Mouse (Mus musculus) olfactory bulb, adult 2 months (tissue): Measurements from ENCODE around the gene Sept4. TPM values are rescaled to one million over a fixed set of nuclear protein-coding genes. Genes with fewer than 3 reads are reported as not detected.
A peak's percentile ranks its signal among the peaks of the same experiment; 100 is the strongest.

Experiments
- H3K27ac ChIP-seq: fragments of 200-500 bp; 2 replicates; pipeline ENCODE4 v1.5.1; 2012; ENCODE audit warnings: low read depth, low read length; ENCODE audit not compliant: insufficient read depth
- H3K4me1 ChIP-seq: fragments of 200-500 bp; 2 replicates; pipeline ENCODE4 v1.6.1; 2012; ENCODE audit warnings: low read length; ENCODE audit not compliant: control insufficient read depth, insufficient read depth
- H3K4me3 ChIP-seq: fragments of 200-500 bp; 2 replicates; pipeline ENCODE4 v1.5.1; 2012; ENCODE audit warnings: mild to moderate bottlenecking, low read depth, low read length, moderate library complexity; ENCODE audit not compliant: insufficient read depth
- CTCF ChIP-seq: fragments of 200-500 bp; IDR thresholded peaks from 2 replicates; pipeline ENCODE4 v1.5.1; 2012; ENCODE audit warnings: low read depth, mild to moderate bottlenecking, low read length, moderate library complexity; ENCODE audit not compliant: insufficient read depth
- POLR2A ChIP-seq: fragments of 200-500 bp; IDR thresholded peaks from 2 replicates; pipeline ENCODE4 v1.6.1; 2012; ENCODE audit warnings: mild to moderate bottlenecking, low read depth, low read length, moderate library complexity; ENCODE audit not compliant: insufficient read depth
- WGBS: fragments of 180-500 bp; shearing (Covaris S2); methylation state at CpG from one replicate; pipeline ENCODE4 v1.1.7; 2018; 5-methylcytosine and 5-hydroxymethylcytosine counted together
- polyA plus RNA-seq: library from polyadenylated mRNA; stranded (reverse); fragments of >200 nt; gene quantifications from 2 replicates; pipeline ENCODE4 v1.2.4, GENCODE M21; 2012; ENCODE audit warnings: low replicate concordance; ENCODE audit not compliant: missing spikeins, insufficient read depth, insufficient read length

The Sept4 gene
- polyA plus RNA-seq, 1 experiment: not detected

GRCm38 (mm10) chr11:87613972-87614371, 45.3 kb downstream of the Sept4 start:
- Histone ChIP-seq H3K27ac (no peak overlapping the region), H3K4me1 (peaks cover 10% of the 10 kb centered on the region; the same call in 1 of the 2 replicates), H3K4me3 (no peak overlapping the region)
- no peak for TF ChIP-seq CTCF
- TF ChIP-seq POLR2A: no peak
- WGBS: 83% methylated on average over 7 of the region's 7 CpGs

DNA sequence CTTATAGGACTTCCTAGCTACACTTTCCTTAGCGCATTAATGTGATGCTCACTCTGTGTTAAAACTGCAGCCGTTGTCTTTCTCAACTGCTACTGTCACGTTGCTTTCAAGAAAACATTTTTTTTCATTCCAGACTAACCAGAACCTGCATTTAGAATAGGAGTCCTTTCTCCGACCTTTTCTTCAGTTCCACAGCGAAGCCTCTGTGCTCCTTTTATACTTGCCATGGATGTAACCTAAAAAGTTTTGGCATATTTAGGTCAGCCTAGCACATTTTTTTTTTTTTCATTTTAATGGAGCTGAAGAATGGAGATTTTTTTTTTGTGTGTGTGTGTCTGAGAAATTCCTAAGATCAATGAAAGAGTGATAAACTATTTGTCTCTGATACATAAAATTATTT, 46.8 kb downstream of the Sept4 start:
- Histone ChIP-seq H3K4me1 (peaks cover 10% of the 10 kb centered on the region; the same call in 1 of the 2 replicates), H3K4me3 (no peak overlapping the region), H3K27ac (no peak overlapping the region)
- WGBS: 78% methylated on average over 5 of the region's 5 CpGs
- TF ChIP-seq POLR2A (no peak), CTCF (no peak)

- Histone ChIP-seq H3K27ac (no peak overlapping the region), H3K4me3 (no peak overlapping the region), H3K4me1 (peaks cover 10% of the 10 kb centered on the region; the same call in 1 of the 2 replicates)
- WGBS: 88% methylated on average over 2 of the region's 2 CpGs
- TF ChIP-seq CTCF: no peak
- TF ChIP-seq POLR2A: no peak
Measured at GRCm38 (mm10) chr11:87615952-87616351, 47.2 kb downstream of the Sept4 start.

GRCm38 (mm10) chr11:87616790-87617474, 48.2 kb downstream of the Sept4 start, which contains the start of gene Hsf5:
Hsf5 (plus strand) TSS chr11:87617164.
- TF ChIP-seq CTCF (no peak), POLR2A (no peak)
- H3K4me1 ChIP-seq: peaks cover 2% of the 10 kb centered on the region; the same call in 1 of the 2 replicates
- no peak within 1 kb of the TSS for H3K4me3 ChIP-seq
- 94% methylated on average over 69 of the region's 69 CpGs for WGBS
- H3K27ac ChIP-seq: no peak within 1 kb of the TSS

- H3K4me3 ChIP-seq: no peak overlapping the region
- TF ChIP-seq CTCF (no peak), POLR2A (no peak)
- no peaks in the 10 kb centered on the region for H3K4me1 ChIP-seq
- WGBS: 95% methylated on average over 32 of the region's 32 CpGs
- no peak overlapping the region for H3K27ac ChIP-seq
Measured at GRCm38 (mm10) chr11:87617606-87618005, 48.9 kb downstream of the Sept4 start.

- no peaks in the 10 kb centered on the region for H3K4me1 ChIP-seq
- H3K27ac ChIP-seq: no peak overlapping the region
- H3K4me3 ChIP-seq: no peak overlapping the region
- no peak for TF ChIP-seq POLR2A
- no peak for TF ChIP-seq CTCF
- 53% methylated on average over 4 of the region's 4 CpGs for WGBS
Measured at GRCm38 (mm10) chr11:87623160-87623559, 54.5 kb downstream of the Sept4 start.

GRCm38 (mm10) chr11:87629859-87630258, 61.2 kb downstream of the Sept4 start:
- TF ChIP-seq POLR2A (no peak), CTCF (peak; percentile 37; the same call in 1 of the 2 replicates)
- Histone ChIP-seq H3K27ac (no peak overlapping the region), H3K4me3 (no peak overlapping the region), H3K4me1 (peaks cover 3% of the 10 kb centered on the region; the same call in 1 of the 2 replicates)
- 26% methylated on average over 10 of the region's 10 CpGs for WGBS

GRCm38 (mm10) chr11:87638793-87639192, 70.1 kb downstream of the Sept4 start:
- Histone ChIP-seq H3K27ac (no peak overlapping the region), H3K4me1 (peaks cover 5% of the 10 kb centered on the region), H3K4me3 (peak overlapping the region; percentile 56)
- WGBS: 21% methylated on average over 2 of the region's 2 CpGs
- no peak for TF ChIP-seq POLR2A
- no peak for TF ChIP-seq CTCF

- 10% methylated on average over 29 of the region's 29 CpGs for WGBS
- TF ChIP-seq POLR2A: no peak
- no peak for TF ChIP-seq CTCF
- Histone ChIP-seq H3K27ac (no peak overlapping the region), H3K4me3 (peak overlapping the region; percentile 56), H3K4me1 (peaks cover 5% of the 10 kb centered on the region)
Measured at GRCm38 (mm10) chr11:87639206-87639605, 70.5 kb downstream of the Sept4 start.

Other genes starting within 250 kb of the Sept4 start
- 159 and 312 TPM in 2 replicates for gene Ppm1e, start 209.9 kb upstream of the Sept4 start, polyA plus RNA-seq
- not detected in 2 replicates for gene Rad51c, start 163.9 kb upstream of the Sept4 start, polyA plus RNA-seq
- not detected in 2 replicates for gene Tex14, start 163.8 kb upstream of the Sept4 start, polyA plus RNA-seq
- not detected in 2 replicates for gene Gm11492, start 2.2 kb upstream of the Sept4 start, polyA plus RNA-seq
- not detected in 2 replicates for gene Mtmr4, start 23.3 kb downstream of the Sept4 start, polyA plus RNA-seq
- not detected in 2 replicates for gene Hsf5, start 48.3 kb downstream of the Sept4 start, polyA plus RNA-seq
- not detected in 2 replicates for gene Rnf43, start 93.8 kb downstream of the Sept4 start, polyA plus RNA-seq
- gene Supt4a, start 168.6 kb downstream of the Sept4 start, polyA plus RNA-seq: not detected in 2 replicates
- not detected in 2 replicates for gene Tspoap1, start 191.6 kb downstream of the Sept4 start, polyA plus RNA-seq
- not detected in 2 replicates for gene Mpo, start 224.7 kb downstream of the Sept4 start, polyA plus RNA-seq